Mouse (Mus musculus): ENCODE results near the gene Sgsm1. TPM values are rescaled to one million over a fixed set of nuclear protein-coding genes. Genes with fewer than 3 reads are reported as not detected.
"Not testable (repeated sequence)": the region's sequence is repeated elsewhere in the genome, so short reads cannot be mapped to it uniquely, and the experiment has no call there.

Sgsm1 gene
- polyA plus RNA-seq, 1 experiment from 2014 or later: 0.45 TPM

DNA sequence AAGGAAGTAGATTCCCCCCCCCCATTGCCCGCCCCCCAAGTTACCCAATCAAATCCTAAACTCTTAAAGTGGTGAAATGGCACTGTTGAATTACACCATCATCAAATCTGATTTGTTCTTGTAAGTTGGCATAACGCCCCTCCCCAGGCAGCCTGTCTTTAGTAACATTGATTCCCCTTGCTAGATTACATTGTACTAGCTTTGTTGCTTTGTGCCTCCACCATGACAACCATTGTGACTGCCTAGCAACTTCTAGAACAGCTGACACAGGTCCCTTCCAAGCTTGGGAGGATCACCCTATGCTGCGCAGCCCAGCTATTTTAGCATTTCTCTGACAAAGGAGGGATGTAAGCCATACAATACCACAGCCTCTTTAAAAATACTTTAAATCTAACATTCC is 41.2 kb upstream of the Sgsm1 start:
- 82% methylated on average over 3 of the region's 3 CpGs for WGBS (ENCODE audit: insufficient replicate concordance)
- H3K27me3 ChIP-seq (ENCODE audit: insufficient read depth, low read length): peaks cover 25% of the 10 kb centered on the region
- H3K9ac ChIP-seq (replicated peaks): no peak overlapping the region
- ATAC-seq: no peak
- TF ChIP-seq EP300 (IDR thresholded peaks at IDR 0.05; ENCODE audit: low read depth) (no peak), CTCF (IDR thresholded peaks at IDR 0.05; ENCODE audit: low read depth) (no peak)
- H3K4me1 ChIP-seq (ENCODE audit: insufficient read depth): no peaks in the 10 kb centered on the region
- no peak overlapping the region for H3K27ac ChIP-seq (ENCODE audit: low read depth)
- H3K9me3 ChIP-seq (ENCODE audit: low read length): no peaks in the 10 kb centered on the region
- no peak overlapping the region for H3K4me3 ChIP-seq (ENCODE audit: low read depth, low read length)
- H3K36me3 ChIP-seq (replicated peaks; ENCODE audit: insufficient read depth, low read length): no peaks in the 10 kb centered on the region
- no peak for DNase-seq
- H3K4me2 ChIP-seq (ENCODE audit: low read depth, low read length): no peak overlapping the region

GRCm38 (mm10) chr5:113349810-113350209 is 39.2 kb upstream of the Sgsm1 start:
- H3K4me3 ChIP-seq (ENCODE audit: low read depth, low read length): no peak overlapping the region
- no peak overlapping the region for H3K27ac ChIP-seq (ENCODE audit: low read depth)
- H3K4me2 ChIP-seq (ENCODE audit: low read depth, low read length): no peak overlapping the region
- DNase-seq (no peak), ATAC-seq (no peak)
- H3K9ac ChIP-seq (replicated peaks): no peak overlapping the region
- no peaks in the 10 kb centered on the region for H3K4me1 ChIP-seq (ENCODE audit: insufficient read depth)
- H3K36me3 ChIP-seq (replicated peaks; ENCODE audit: insufficient read depth, low read length): no peaks in the 10 kb centered on the region
- peaks cover 38% of the 10 kb centered on the region for H3K27me3 ChIP-seq (ENCODE audit: insufficient read depth, low read length)
- TF ChIP-seq EP300 (IDR thresholded peaks at IDR 0.05; ENCODE audit: low read depth) (no peak), CTCF (IDR thresholded peaks at IDR 0.05; ENCODE audit: low read depth) (no peak)
- no peaks in the 10 kb centered on the region for H3K9me3 ChIP-seq (ENCODE audit: low read length)
- 24% methylated on average over 7 of the region's 7 CpGs for WGBS (ENCODE audit: insufficient replicate concordance)

- Histone ChIP-seq H3K36me3 (replicated peaks; ENCODE audit: insufficient read depth, low read length) (no peaks in the 10 kb centered on the region), H3K27me3 (ENCODE audit: insufficient read depth, low read length) (peaks cover 44% of the 10 kb centered on the region)
- TF ChIP-seq EP300 (IDR thresholded peaks at IDR 0.05; ENCODE audit: low read depth) (no peak), CTCF (IDR thresholded peaks at IDR 0.05; ENCODE audit: low read depth) (no peak)
These were observed 38.6 kb upstream of the Sgsm1 start for GRCm38 (mm10) chr5:113349226-113349625.

GRCm38 (mm10) chr5:113348597-113348996 is 38.0 kb upstream of the Sgsm1 start:
- Histone ChIP-seq H3K9ac (replicated peaks) (no peak overlapping the region), H3K27ac (ENCODE audit: low read depth) (no peak overlapping the region), H3K9me3 (ENCODE audit: low read length) (no peaks in the 10 kb centered on the region), H3K4me1 (ENCODE audit: insufficient read depth) (no peaks in the 10 kb centered on the region), H3K4me3 (ENCODE audit: low read depth, low read length) (no peak overlapping the region), H3K4me2 (ENCODE audit: low read depth, low read length) (no peak overlapping the region), H3K27me3 (ENCODE audit: insufficient read depth, low read length) (peaks cover 44% of the 10 kb centered on the region), H3K36me3 (replicated peaks; ENCODE audit: insufficient read depth, low read length) (no peaks in the 10 kb centered on the region)
- no peak for TF ChIP-seq EP300 (IDR thresholded peaks at IDR 0.05; ENCODE audit: low read depth)
- TF ChIP-seq CTCF (IDR thresholded peaks at IDR 0.05; ENCODE audit: low read depth): no peak
- DNase-seq: no peak
- 23% methylated on average over 13 of the region's 13 CpGs for WGBS (ENCODE audit: insufficient replicate concordance)
- no peak for ATAC-seq

More at GRCm38 (mm10) chr5:113349226-113349625, 38.6 kb upstream of the Sgsm1 start:
- 10% methylated on average over 7 of the region's 7 CpGs for WGBS (ENCODE audit: insufficient replicate concordance)
- Histone ChIP-seq H3K27ac (ENCODE audit: low read depth) (no peak overlapping the region), H3K9me3 (ENCODE audit: low read length) (no peaks in the 10 kb centered on the region), H3K9ac (replicated peaks) (no peak overlapping the region), H3K4me3 (ENCODE audit: low read depth, low read length) (no peak overlapping the region), H3K4me2 (ENCODE audit: low read depth, low read length) (no peak overlapping the region), H3K4me1 (ENCODE audit: insufficient read depth) (no peaks in the 10 kb centered on the region)
- ATAC-seq (no peak), DNase-seq (no peak)

- DNase-seq (no peak), ATAC-seq (no peak)
- 35% methylated on average over 12 of the region's 12 CpGs for WGBS (ENCODE audit: insufficient replicate concordance)
- H3K4me2 ChIP-seq (ENCODE audit: low read depth, low read length): no peak overlapping the region
- no peaks in the 10 kb centered on the region for H3K4me1 ChIP-seq (ENCODE audit: insufficient read depth)
- TF ChIP-seq CTCF (IDR thresholded peaks at IDR 0.05; ENCODE audit: low read depth) (no peak), EP300 (IDR thresholded peaks at IDR 0.05; ENCODE audit: low read depth) (no peak)
- no peaks in the 10 kb centered on the region for H3K36me3 ChIP-seq (replicated peaks; ENCODE audit: insufficient read depth, low read length)
- no peak overlapping the region for H3K9ac ChIP-seq (replicated peaks)
- no peaks in the 10 kb centered on the region for H3K9me3 ChIP-seq (ENCODE audit: low read length)
- no peak overlapping the region for H3K27ac ChIP-seq (ENCODE audit: low read depth)
- H3K27me3 ChIP-seq (ENCODE audit: insufficient read depth, low read length): peaks cover 39% of the 10 kb centered on the region
- H3K4me3 ChIP-seq (ENCODE audit: low read depth, low read length): no peak overlapping the region
These were observed 37.0 kb upstream of the Sgsm1 start for GRCm38 (mm10) chr5:113347593-113347992.

DNA sequence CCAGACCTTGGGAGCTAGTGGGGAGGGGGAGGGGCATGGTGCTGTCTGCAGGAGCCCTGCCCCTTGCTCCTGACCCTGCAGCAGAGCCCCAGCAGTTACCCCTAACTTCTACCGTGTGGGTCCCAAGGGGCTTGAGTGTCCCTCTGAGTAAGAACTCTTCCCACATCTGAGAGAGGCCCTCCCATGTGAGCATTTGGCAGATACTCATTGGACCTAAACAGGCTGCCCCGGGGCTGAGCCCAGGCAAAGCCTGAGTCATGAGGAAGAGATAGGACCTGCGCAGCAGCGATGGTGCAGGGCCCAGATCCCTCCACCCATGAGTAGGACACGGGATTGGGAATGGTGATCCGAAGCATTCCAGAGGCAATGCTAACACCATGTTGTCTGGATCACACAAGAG is 36.1 kb upstream of the Sgsm1 start:
- H3K27me3 ChIP-seq (ENCODE audit: insufficient read depth, low read length): peaks cover 39% of the 10 kb centered on the region
- not testable (repeated sequence) for H3K4me3 ChIP-seq (ENCODE audit: low read depth, low read length)
- WGBS (ENCODE audit: insufficient replicate concordance): 34% methylated on average over 6 of the region's 6 CpGs

GRCm38 (mm10) chr5:113345781-113346180 is 35.2 kb upstream of the Sgsm1 start:
- Histone ChIP-seq H3K36me3 (replicated peaks; ENCODE audit: insufficient read depth, low read length) (no peaks in the 10 kb centered on the region), H3K27ac (ENCODE audit: low read depth) (no peak overlapping the region), H3K9ac (replicated peaks) (no peak overlapping the region), H3K4me2 (ENCODE audit: low read depth, low read length) (no peak overlapping the region), H3K27me3 (ENCODE audit: insufficient read depth, low read length) (peaks cover 36% of the 10 kb centered on the region), H3K4me3 (ENCODE audit: low read depth, low read length) (no peak overlapping the region), H3K9me3 (ENCODE audit: low read length) (no peaks in the 10 kb centered on the region), H3K4me1 (ENCODE audit: insufficient read depth) (no peaks in the 10 kb centered on the region)
- ATAC-seq (no peak), DNase-seq (no peak)
- no peak for TF ChIP-seq CTCF (IDR thresholded peaks at IDR 0.05; ENCODE audit: low read depth)
- TF ChIP-seq EP300 (IDR thresholded peaks at IDR 0.05; ENCODE audit: low read depth): no peak
- WGBS (ENCODE audit: insufficient replicate concordance): 15% methylated on average over 11 of the region's 11 CpGs

More for the DNA sequence above, 36.1 kb upstream of the Sgsm1 start:
- H3K27ac ChIP-seq (ENCODE audit: low read depth); DNase-seq; H3K4me2 ChIP-seq (ENCODE audit: low read depth, low read length); H3K36me3 ChIP-seq (replicated peaks; ENCODE audit: insufficient read depth, low read length); H3K9ac ChIP-seq (replicated peaks); ATAC-seq; H3K4me1 ChIP-seq (ENCODE audit: insufficient read depth); H3K9me3 ChIP-seq (ENCODE audit: low read length): not testable (repeated sequence)
